Mouse (Mus musculus) WW6 (cell line): Measurements from ENCODE around the gene Ccin.

Source experiments
- DNase-seq: peaks from one replicate; pipeline ENCODE4 v3.0.0-alpha.2; 2013; ENCODE audit warnings: low read depth, low spot score

Gene Ccin

DNA sequence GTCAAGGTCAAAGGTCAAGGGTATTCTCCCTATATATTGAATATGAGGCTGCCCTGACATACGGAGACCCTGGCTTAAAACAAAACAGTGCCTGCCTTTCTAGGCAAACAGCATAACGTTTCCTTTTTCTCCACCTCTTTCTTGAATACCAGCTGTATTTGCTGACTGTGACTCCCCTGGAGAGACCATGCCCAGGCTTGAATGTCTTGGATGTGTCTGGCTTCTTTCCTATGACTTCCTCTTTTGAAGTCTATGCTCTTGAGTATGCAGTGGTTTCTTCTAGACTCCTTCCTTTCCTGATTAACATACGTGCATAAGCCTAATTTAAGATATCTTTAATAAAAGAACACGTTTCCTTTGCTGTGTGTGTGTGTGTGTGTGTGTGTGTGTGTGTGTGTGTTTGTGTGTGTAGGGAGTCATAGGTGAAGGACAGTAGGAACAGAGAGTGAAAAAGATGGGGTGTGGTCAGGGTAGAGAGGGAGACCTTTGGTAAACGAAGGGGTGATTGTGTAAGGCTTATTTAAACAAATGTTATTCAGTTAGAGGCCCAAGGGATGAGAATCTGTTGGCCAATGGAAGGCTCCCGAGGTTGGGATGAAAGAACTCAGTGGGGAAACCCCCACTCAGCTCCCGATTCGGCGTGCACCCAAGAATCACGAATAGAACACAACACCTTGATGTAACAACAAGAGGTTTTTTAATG lies 8.2 kb upstream of the Ccin start:
- no peak for DNase-seq

DNA sequence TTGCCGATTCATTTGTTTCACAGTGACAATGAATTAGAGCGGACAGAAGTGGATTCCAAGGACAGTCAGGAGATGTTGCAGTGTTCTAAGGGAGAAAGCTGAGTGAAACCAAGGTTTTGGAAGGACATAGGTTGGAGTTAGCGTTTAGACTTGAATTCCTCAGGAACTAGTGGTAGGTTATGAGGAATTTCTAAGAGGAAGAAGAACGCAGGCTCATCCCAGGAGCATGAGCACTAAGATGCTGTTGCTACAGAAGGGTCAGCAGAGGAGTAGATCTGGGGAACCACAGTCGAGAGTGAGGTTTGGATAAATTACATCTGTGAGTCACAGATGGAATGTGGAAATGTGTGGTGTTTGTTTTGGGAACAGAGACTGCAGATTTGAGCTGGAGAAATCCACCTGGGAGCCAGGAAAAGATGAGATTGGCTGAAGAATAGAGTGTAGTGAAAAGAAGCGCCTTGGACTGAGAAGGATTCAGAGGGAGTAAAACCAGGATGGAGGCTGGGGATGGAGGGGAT lies 7.0 kb upstream of the Ccin start:
- DNase-seq = no peak

DNA sequence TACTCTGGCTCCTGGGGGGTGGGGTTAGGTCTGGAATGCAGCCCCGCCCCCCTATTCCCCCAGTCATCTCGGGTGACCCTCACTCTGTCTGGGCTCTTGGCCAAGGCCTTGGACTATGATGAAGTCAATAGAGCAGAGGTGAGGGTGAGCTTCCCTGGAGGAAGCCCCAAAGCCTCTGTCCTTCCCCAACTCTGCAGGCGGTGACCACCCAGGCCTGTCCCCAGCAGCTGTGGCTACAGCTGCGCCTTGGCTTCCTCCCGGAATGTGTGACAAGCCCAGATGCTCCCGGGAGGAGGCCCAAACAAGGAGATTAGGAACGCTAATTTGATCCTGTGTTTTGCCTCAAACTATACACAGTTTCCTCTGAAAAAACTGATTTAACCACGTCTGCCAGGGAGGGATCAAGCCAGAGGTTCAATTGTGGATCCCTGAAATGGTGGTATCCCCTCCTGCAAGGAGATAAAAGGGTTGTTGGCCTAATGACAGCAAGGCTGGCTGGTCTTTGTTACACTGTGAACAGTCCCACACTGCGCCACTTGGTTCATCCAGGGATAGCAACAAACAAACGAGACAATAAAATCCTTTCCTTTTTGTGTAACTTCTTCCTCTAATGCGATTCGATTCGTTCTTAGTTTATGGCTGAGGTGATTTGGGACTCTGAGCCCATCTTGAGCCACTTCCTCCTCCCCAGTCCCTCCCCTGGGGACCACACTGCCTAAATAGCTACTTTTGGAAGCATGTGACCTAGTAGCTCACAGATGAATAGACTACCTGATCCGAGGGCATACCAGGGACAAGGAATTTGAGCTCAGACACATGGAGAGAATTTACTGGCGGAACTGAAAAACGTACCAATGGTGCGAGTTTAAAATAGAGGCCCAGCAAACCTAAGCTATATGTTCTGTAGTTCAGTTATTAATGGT lies 4.5 kb upstream of the Ccin start:
- no peak for DNase-seq

DNA sequence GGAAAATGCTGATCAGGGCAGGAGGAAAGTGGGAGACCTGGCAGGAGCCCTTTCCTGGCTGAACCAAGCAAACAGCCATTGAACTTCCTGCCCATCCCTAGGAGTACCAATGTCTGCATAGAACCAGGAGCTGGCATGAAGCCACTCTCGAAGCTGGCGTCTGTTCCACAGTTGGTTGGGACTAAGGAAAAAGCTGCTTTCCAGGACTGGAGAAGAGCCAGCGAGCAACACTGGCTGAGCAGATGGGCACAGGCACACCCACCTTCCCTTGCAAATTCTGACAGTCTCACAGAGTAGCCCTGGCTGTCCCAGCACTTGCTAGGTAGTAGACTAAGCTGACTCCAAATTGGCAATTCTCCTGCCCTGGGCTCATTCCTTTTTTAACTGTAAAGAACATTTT lies 3.5 kb upstream of the Ccin start:
- no peak for DNase-seq

DNA sequence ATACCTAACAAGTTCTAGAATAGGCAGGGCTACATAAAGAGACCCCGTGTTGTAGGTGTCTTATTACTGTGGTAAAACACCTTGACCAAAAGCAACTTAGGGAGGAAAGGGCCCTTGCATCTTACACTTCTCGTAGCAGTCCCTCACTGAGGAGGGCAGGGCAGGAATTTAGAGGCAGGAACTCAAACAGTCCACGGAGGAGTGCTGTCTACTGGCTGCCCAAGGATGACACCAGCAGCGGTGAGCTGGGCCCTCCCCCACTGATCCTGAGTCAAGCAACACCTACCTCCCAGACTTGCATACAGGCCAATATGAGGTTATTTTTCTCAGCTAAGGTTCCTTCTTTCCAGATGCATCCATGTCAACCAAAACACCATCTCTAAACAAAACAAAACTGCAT lies 3.0 kb upstream of the Ccin start:
- DNase-seq = no peak

DNA sequence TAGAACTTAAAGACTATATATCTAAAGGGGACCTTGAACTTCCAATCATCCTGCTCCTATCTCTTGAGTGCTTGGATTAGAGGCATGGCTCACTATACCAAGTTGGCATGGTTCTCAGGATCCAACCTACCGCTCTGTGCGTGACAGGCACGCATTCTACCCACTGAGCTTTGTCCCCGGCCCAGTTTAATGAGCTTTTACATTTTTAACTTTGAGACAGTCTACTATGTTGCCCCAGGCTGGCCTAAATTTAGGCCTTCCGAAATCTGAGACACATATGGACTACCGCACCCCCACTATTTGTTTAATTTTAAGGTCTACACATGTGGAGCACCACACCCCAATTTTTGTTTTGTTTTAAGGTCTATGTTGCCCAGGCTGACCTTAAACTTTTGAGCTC lies 2.4 kb upstream of the Ccin start:
- DNase-seq = no peak

DNA sequence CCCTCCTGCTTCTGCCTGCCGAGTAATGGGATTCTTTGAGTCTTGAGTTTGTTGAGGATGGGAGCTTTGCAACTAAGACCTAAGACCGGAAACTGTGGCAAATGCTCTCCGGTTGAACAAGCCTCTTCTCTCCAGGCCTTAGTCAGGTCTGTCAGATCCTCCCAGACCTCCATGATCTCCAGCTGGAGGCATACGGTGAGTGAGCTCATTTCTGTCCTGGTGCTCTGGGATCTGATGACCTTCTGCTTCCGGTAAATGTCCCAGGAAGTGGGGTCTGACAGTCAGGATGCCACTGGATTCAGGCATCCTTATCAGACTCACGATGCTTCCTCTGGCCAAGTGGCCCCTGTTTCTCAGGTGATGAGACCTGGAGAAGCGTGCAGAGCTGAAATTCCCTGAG lies 2.0 kb upstream of the Ccin start:
- DNase-seq = no peak

DNA sequence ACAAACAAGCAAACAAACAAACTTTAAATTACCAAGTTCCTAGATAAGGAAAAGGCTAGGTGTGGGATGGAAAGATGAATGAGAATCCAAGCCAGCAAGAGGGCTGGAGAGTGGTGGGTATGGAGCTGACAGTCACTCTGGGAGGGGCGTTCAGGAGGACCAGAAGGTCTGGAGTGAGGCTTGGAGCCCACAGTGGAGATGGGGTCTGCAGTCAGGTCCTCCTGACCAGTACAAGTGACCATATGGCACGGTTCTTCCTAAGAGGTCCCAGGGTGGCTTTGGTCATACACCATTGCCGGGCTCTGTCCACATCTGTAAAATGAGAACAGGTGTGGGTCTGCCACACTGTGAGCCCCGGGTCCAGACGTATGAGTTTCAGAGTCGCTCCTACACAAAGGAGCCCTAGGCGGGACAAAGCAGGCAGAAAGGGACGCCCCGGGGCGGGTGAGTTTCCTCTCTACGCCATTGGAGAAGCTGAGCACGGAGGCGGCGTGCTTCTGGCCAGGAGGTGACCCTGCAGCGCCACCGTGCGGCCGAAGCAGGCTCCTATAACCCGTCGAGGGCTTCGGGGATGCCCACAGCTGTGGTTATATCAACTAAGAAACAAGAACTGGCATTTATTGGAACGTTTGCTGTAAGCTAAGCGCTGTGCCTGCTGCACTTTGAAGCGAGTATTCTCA lies 1.1 kb upstream of the Ccin start:
- peak; percentile 78 for DNase-seq

DNA sequence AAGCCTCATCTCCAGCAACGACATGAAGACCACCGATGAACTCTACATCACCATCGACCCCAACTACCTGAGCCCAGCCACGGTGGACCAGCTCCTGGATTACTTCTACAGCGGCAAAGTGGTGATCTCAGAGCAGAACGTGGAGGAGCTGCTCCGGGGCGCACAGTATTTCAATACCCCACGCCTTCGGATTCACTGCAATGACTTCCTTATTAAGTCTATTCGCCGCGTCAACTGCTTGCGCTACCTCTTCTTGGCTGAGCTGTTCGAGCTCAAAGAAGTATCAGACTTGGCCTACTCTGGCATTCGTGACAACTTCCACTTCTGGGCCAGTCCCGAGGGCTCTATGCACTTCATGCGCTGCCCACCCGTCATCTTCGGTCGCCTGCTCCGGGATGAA lies 473 bp downstream of the Ccin start:
- no peak for DNase-seq

DNA sequence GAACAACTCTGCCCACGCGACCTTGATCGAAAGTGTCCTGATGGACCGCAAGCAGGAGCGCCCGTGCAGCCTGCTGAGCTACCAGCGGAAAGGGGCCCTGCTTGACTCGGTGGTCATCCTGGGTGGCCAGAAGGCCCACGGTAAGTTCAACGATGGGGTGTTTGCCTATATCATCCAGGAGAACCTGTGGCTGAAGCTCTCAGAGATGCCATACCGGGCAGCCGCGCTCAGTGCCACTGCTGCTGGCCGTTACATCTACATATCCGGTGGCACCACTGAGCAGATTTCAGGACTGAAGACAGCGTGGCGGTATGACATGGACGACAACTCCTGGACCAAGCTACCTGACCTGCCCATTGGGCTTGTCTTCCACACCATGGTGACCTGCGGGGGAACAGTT lies 1.0 kb downstream of the Ccin start:
- no peak for DNase-seq

DNA sequence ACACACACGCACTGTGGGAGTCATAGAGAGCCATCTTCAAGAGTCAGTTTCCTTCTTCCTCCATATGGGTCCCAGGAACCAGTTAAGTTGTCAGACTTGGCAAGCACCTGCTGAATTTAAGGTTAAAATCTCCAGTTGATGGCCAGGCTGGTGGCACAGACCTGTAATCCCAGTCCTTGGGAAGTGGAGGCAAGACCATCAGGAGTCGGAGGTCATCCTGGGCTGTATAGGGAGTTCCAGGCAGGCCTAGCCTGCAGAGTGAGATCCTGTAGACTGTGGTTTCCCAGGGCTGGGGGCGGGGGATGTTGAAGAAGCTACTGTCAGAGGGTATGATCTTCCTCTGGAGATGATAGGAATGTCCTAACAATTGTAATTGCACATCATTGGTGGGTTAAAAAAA lies 5.7 kb downstream of the Ccin start:
- DNase-seq = no peak

DNA sequence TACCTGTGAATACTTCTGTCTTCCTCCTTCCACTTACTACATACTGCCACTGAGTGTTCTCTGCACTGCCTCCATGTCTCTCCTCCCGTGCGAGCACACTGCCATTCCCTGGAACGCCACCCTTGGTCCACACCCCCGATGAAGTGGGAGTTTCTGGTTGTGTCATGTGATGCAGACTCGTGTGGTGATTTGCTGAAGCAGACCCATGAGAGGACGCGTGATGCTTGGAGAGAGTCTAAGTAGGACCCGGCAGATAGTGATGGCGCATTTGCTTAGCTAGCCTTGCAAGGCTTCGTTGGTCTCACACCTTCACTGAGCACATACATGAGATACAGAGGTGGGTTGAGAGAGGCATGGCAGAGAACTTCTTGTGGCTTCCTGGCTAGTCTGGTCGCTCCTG lies 9.8 kb downstream of the Ccin start:
- peak; percentile 58 for DNase-seq

DNA sequence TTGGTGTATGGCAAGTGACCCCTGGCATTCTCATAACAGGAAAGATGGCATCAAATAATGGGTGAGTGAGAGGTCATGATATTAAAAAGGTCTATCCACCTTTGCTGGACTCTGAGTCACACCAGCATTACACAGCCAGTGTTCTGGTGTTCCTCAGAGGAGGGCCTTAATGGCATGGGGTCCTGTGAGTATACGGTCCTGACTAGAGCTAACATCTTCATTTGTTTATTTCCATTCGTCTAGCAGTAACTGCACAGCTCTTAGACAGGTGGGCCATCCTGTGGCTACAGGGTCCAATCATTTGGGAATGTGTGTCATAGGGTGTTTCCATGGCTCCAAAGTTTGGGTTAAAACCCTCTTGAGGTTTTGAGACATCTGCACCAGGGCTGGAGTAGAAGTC lies 11.1 kb downstream of the Ccin start:
- DNase-seq = no peak

DNA sequence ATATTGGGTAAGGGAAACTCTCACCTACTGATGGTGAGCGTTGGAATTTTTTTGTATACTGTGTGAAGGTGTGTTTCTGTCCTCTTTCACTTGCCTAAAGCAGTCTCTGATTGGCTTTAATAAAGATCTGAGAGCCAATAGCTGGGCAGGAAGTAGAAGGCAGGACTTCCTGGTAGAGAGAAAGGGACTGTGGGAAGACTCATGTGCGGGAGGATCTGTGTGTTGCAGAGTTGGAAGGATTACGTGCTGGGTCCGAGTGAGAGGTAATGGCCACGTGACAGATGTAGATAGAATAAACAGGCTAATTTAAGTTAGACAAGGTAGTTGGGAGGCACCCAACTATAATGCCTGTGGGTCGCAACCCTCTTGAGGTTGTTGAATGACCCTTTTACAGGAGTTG lies 20.3 kb downstream of the Ccin start:
- no peak for DNase-seq

DNA sequence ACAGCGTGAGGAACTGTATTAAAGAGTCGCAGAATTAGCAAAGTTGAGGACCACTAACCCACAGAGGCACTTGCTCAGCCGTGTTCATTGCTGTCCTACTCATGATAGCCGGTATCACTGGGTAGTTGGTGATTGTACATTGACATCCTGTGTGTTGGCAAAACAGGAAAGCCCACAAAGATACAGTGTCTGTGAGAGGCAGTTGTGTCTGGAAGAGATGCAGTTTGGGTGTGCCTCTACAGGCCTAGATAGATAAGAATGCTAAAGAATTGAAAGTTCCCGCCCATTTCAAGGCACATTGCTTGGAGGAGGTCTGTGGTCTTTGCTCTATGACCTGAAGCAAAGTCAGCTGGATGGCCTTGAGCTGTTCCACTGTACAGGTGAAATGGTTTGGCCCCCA lies 20.8 kb downstream of the Ccin start, which contains the start of gene Clta:
TSS of gene Clta (plus strand) at position 327 of the 400 bp plus-strand sequence.
- DNase-seq = no peak

DNA sequence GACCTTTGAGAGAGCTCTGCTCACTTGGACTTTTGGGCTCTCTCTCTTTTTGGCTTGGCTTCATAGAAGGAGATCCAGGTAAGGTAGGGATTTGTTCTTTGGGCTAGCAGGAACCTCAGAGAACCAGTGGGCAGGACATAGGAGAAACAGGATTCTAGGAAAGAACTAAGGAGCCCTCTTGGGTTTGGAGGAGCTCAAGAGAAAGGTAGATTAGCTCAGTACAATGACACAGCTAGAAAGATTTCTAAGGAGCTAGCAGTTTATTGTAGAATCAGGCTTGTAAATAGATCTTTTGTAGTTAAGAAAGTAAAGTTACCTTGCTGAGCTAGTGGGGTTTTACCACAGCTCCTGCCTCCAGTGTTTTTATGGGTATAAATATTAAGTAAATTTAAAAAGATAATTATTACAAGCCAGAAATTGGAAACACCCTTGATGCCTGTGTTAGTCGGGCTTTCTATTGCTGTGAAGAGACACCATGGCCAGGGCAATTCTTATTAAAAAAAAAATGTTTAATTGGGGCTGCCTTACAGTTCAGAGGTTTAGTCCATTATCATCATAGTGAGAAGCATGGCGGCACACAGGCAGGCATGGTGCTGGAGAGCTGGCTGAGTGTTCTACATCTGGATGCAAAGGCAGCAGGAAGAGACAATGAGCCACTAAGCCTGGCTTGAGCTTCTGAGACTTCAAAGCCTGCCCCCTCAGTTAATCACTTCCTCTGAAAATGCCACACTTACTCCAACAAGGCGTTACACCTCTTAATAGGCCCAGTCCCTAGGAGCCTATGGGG lies 21.5 kb downstream of the Ccin start:
- DNase-seq = no peak

DNA sequence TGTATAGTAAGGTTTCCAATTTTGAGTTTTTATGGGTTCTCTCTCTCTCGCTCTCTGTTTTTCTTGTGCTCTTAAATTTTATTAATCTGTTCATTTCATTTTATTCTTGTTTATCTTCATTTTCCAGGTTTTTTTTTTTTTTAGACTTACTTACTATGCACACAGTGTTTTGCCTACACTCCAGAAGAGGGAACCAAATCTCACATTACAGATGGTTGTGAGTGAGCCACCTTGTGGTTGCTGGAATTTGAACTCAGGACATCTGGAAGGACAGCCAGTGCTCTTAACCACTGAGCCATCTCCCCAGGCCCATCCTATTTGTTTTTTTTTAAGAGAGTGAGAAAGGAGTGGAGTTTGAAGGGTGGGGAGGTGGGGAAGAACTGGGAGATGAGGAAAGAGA lies 26.9 kb downstream of the Ccin start:
- no peak for DNase-seq

DNA sequence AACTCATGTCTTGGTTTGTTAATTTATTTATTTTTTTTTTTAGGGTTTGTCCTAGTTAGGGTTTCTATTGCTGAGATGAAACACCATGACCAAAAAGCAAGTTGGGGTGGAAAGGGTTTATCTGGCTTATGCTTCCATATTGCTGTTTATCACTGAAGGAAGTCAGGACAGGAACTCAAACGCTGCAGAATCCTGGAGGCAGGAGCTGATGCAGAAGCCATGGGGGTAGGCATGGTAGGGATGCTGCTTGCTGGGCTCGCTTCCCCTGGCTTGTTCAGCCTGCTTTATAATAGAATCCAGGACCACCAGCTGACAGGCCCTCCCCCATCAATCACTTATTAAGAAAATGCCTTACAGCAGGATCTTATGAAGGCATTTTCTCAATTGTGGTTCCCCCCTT lies 27.6 kb downstream of the Ccin start:
- DNase-seq = no peak

DNA sequence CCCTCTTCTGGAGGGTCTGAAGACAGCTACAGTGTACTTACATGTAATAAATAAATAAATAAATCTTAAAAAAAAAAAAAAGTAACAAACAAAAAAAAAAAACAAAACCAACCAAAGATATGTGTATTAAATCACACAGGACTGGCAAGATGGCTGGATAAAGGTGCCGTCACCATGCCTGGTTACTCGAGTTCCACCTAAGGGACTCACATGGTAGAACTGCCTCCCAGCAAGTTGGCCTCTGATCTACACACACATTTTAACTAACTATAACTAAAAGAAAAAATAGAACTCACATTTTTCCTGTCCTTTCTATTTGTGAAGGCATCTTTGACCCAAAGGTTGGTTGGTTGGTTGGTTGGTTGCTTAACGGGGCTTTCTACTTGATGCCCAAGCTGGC lies 28.5 kb downstream of the Ccin start:
- DNase-seq = no peak

DNA sequence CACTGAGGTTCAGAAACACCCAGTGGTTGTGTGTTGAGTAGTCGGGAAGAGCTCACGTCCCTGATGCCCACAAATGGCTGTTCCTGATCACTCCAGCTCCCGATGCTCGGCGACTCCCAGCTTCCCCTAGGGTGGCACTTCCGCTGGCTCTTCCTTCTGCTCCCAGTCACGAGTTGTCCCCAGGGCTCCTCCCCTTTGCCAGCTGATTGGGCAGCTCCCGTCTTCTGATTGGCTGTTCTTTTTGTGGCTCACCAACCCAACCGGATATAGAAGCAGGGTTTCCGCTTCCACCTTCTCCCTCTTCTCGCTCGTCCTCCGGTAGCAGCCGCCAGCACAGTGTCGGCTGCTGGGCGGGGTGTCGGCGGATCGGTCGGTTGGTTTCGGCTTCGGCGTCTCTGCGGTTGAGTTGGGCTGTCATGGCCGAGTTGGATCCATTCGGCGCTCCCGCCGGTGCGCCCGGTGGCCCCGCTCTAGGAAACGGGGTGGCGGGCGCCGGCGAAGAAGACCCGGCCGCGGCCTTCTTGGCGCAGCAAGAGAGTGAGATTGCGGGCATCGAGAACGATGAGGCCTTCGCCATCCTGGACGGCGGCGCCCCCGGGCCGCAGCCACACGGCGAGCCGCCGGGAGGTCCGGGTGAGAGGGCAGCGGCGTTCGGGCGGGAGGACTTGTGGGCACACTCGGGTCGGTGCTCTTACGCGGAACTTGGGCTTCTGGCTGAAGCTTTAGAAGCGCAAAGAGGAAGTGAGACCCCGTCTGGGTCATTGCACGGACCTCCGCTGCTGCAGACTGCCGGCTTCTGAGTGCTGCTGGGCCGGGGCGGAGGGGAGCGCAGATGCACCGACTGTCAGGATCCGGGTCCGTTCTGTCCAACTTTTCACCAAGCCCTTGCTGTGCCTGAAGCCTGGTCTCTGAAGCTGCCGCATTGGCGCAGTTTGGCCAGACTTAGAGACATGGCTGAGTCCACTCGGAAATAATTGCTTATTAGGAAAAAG lies 29.4 kb downstream of the Ccin start:
- peak; percentile 86 for DNase-seq
